In genomic region chr11:113656511-113656932, GRCm38 (mm10) we compare ENCODE assay signal across 16 mouse cellular contexts. TPM values are rescaled to one million over a fixed set of nuclear protein-coding genes. Genes with fewer than 3 reads are reported as not detected.
A peak's percentile ranks its signal among the peaks of the same experiment; 100 is the strongest.
DNase-seq lines count a peak whose midpoint lies in the region; ATAC-seq and TF ChIP-seq lines count a peak whose summit lies in the region.
"Had no signal": no experiment of that assay in that cellular context is flagged by ENCODE, and none has a peak within 500 bp of the region (broad histone marks: within the 10 kb centered on the region; RNA-seq: fewer than 3 reads in every experiment).

No protein-coding gene starts in this region.

- DNase-seq in left cerebral cortex, adult 2 months (ENCODE audit: extremely low spot score in 1 of 2, low spot score in 2 of 2), result no peak
- DNase-seq in left cerebral cortex, postnatal 10 days (ENCODE audit: extremely low spot score in 1 of 2, low spot score in 2 of 2), result no peak
- DNase-seq in adrenal gland, postnatal 10 days, result peak; percentile 58
- DNase-seq in cerebellum, adult 18-20 months, result peak; percentile 91 to 97
- DNase-seq in hindbrain, postnatal 0 days (ENCODE audit: low spot score), result peak; percentile 81
- DNase-seq in gastrocnemius, adult 18-20 months (ENCODE audit: low spot score), result no peak
- DNase-seq: heart, postnatal 36 days; lung, adult 2 months; thymus, adult 2 months had no signal

- intact Hi-C loops in left cerebral cortex, adult 2 months (cut with DNase I), result no loop called here
- intact Hi-C loops in left cerebral cortex, postnatal 10 days (cut with DNase I), result no loop called here

- peak; percentile 62 for ATAC-seq in hindbrain, postnatal 0 days
- ATAC-seq in midbrain, embryonic 13.5 days, result no peak
- ATAC-seq in kidney, embryonic 16.5 days (ENCODE audit: low FRiP score, low TSS enrichment), result no peak
- ATAC-seq: CD4-positive, CD25-positive, alpha-beta regulatory T cell, adult 4 months had no signal

- H3K9ac ChIP-seq in hindbrain, postnatal 0 days (replicated peaks; ENCODE audit: low read length), result no peak overlapping the region
- H3K9ac ChIP-seq in midbrain, embryonic 13.5 days (replicated peaks), result no peak overlapping the region
- no peak overlapping the region for H3K9ac ChIP-seq in kidney, embryonic 16.5 days (replicated peaks; ENCODE audit: low read length)
- H3K9ac ChIP-seq: kidney, embryonic 15.5 days; limb, embryonic 13.5 days had no signal

- H3K4me1 ChIP-seq in hindbrain, postnatal 0 days (ENCODE audit: insufficient read depth, low read length), result peaks cover 7% of the 10 kb centered on the region
- peaks cover 5% of the 10 kb centered on the region for H3K4me1 ChIP-seq in midbrain, embryonic 13.5 days (replicated peaks)
- peaks cover 31% of the 10 kb centered on the region for H3K4me1 ChIP-seq in kidney, embryonic 16.5 days (ENCODE audit: insufficient read depth, low read length)

- H3K4me2 ChIP-seq in hindbrain, postnatal 0 days (ENCODE audit: low read depth, low read length), result no peak overlapping the region
- no peak overlapping the region for H3K4me2 ChIP-seq in midbrain, embryonic 13.5 days (replicated peaks)
- no peak overlapping the region for H3K4me2 ChIP-seq in kidney, embryonic 16.5 days (replicated peaks; ENCODE audit: low read depth, low read length)
- H3K4me2 ChIP-seq: kidney, embryonic 15.5 days; limb, embryonic 13.5 days had no signal

- 47% methylated on average over 8 of the region's 8 CpGs for WGBS in hindbrain, postnatal 0 days
- 91% methylated on average over 8 of the region's 8 CpGs for WGBS in midbrain, embryonic 13.5 days
- 88% methylated on average over 8 of the region's 8 CpGs for WGBS in kidney, embryonic 16.5 days

- no peak for TF ChIP-seq CTCF in left cerebral cortex, adult 2 months (IDR thresholded peaks at IDR 0.05)
- TF ChIP-seq CTCF in hindbrain, postnatal 0 days (IDR thresholded peaks at IDR 0.05; ENCODE audit: low read depth), result no peak

- H3K4me3 ChIP-seq in left cerebral cortex, adult 2 months, result no peak overlapping the region
- H3K4me3 ChIP-seq in hindbrain, postnatal 0 days (ENCODE audit: low read length), result no peak overlapping the region
- no peak overlapping the region for H3K4me3 ChIP-seq in midbrain, embryonic 13.5 days (replicated peaks)
- no peak overlapping the region for H3K4me3 ChIP-seq in kidney, embryonic 16.5 days (ENCODE audit: low read length)
- H3K4me3 ChIP-seq: heart, embryonic 10.5 days; kidney, embryonic 15.5 days; limb, embryonic 13.5 days had no signal

- peaks cover 80% of the 10 kb centered on the region for H3K36me3 ChIP-seq in hindbrain, postnatal 0 days (ENCODE audit: insufficient read depth, low read length)
- H3K36me3 ChIP-seq in midbrain, embryonic 13.5 days, result peaks cover 100% of the 10 kb centered on the region
- H3K36me3 ChIP-seq in kidney, embryonic 16.5 days (ENCODE audit: insufficient read depth, low read length), result peaks cover 92% of the 10 kb centered on the region

- 0 out of 2 replicates have a peak overlapping the region, but pooled peaks have one; percentile 19 for H3K27ac ChIP-seq in left cerebral cortex, adult 2 months
- H3K27ac ChIP-seq in hindbrain, postnatal 0 days, result peak overlapping the region; percentile 58; the same call in 1 of the 2 replicates
- no peak overlapping the region for H3K27ac ChIP-seq in midbrain, embryonic 13.5 days
- H3K27ac ChIP-seq in kidney, embryonic 16.5 days (ENCODE audit: low read length), result no peak overlapping the region
- H3K27ac ChIP-seq: heart, embryonic 10.5 days; kidney, embryonic 15.5 days; limb, embryonic 13.5 days had no signal

- no peaks in the 10 kb centered on the region for H3K9me3 ChIP-seq in hindbrain, postnatal 0 days (ENCODE audit: low read length)
- no peaks in the 10 kb centered on the region for H3K9me3 ChIP-seq in midbrain, embryonic 13.5 days
- H3K9me3 ChIP-seq in kidney, embryonic 16.5 days (ENCODE audit: low read length), result no peaks in the 10 kb centered on the region
- H3K9me3 ChIP-seq: heart, embryonic 10.5 days; kidney, embryonic 15.5 days; limb, embryonic 13.5 days had no signal

- no peaks in the 10 kb centered on the region for H3K27me3 ChIP-seq in hindbrain, postnatal 0 days (ENCODE audit: insufficient read depth, low read length)
- H3K27me3 ChIP-seq in midbrain, embryonic 13.5 days, result no peaks in the 10 kb centered on the region
- H3K27me3 ChIP-seq in kidney, embryonic 16.5 days (ENCODE audit: insufficient read depth, low read length), result no peaks in the 10 kb centered on the region
- H3K27me3 ChIP-seq: kidney, embryonic 15.5 days; limb, embryonic 13.5 days had no signal

RNA-seq across cellular contexts. Expression of gene Slc39a11, which starts 6.6 kb away (rescaled TPM):
- total RNA-seq in left cerebral cortex, adult 2 months (2021), result 10 to 100 TPM; 12.4 to 13.3 TPM
- total RNA-seq in left cerebral cortex, postnatal 10 days (2021), result 10 to 100 TPM; 19.9 to 21.8 TPM
- total RNA-seq in adrenal gland, postnatal 10 days (2021), result 10 to 100 TPM; 17.3 to 18.5 TPM
- total RNA-seq in hindbrain, postnatal 0 days (2014; rRNA removed), result 63.3 and 67.9 TPM in 2 replicates
- 35.0 and 35.6 TPM in 2 replicates for polyA plus RNA-seq in hindbrain, postnatal 0 days (2015; fragmentation: Nextera tagmentation; extraction: Ambion mirVana)
- 29.8 and 31.2 TPM in 2 replicates for polyA plus RNA-seq in midbrain, embryonic 13.5 days (2015; fragmentation: Nextera tagmentation; extraction: Ambion mirVana)
- 1 to 10 TPM; 1.5 to 2.4 TPM for total RNA-seq in gastrocnemius, adult 18-20 months (2021)
- 23.5 and 25.4 TPM in 2 replicates for polyA plus RNA-seq in kidney, embryonic 16.5 days (2015; fragmentation: Nextera tagmentation; extraction: Ambion mirVana)

RNA-seq across cellular contexts. Expression of gene Cog1, which starts 7.6 kb away (rescaled TPM):
- total RNA-seq in left cerebral cortex, adult 2 months (2021), result 10 to 100 TPM; 50.3 to 52.3 TPM
- total RNA-seq in left cerebral cortex, postnatal 10 days (2021), result 10 to 100 TPM; 38.0 to 38.2 TPM
- total RNA-seq in adrenal gland, postnatal 10 days (2021), result 10 to 100 TPM; 25.5 to 26.0 TPM
- total RNA-seq in hindbrain, postnatal 0 days (2014; rRNA removed), result 59.9 and 63.8 TPM in 2 replicates
- polyA plus RNA-seq in hindbrain, postnatal 0 days (2015; fragmentation: Nextera tagmentation; extraction: Ambion mirVana), result 30.6 and 31.3 TPM in 2 replicates
- polyA plus RNA-seq in midbrain, embryonic 13.5 days (2015; fragmentation: Nextera tagmentation; extraction: Ambion mirVana), result 31.7 and 33.2 TPM in 2 replicates
- total RNA-seq in gastrocnemius, adult 18-20 months (2021), result 10 to 100 TPM; 19.9 to 21.8 TPM
- polyA plus RNA-seq in kidney, embryonic 16.5 days (2015; fragmentation: Nextera tagmentation; extraction: Ambion mirVana), result 25.1 and 28.2 TPM in 2 replicates

RNA-seq across cellular contexts. Expression of gene Fam104a, which starts 27.4 kb away (rescaled TPM):
- total RNA-seq in left cerebral cortex, adult 2 months (2021), result 10 to 100 TPM; 31.2 to 31.4 TPM
- total RNA-seq in left cerebral cortex, postnatal 10 days (2021), result 10 to 100 TPM; 24.2 to 25.0 TPM
- total RNA-seq in adrenal gland, postnatal 10 days (2021), result 10 to 100 TPM; 25.9 to 27.0 TPM
- total RNA-seq in hindbrain, postnatal 0 days (2014; rRNA removed), result 29.5 and 36.8 TPM in 2 replicates
- 50.6 and 51.5 TPM in 2 replicates for polyA plus RNA-seq in hindbrain, postnatal 0 days (2015; fragmentation: Nextera tagmentation; extraction: Ambion mirVana)
- 44.7 and 47.9 TPM in 2 replicates for polyA plus RNA-seq in midbrain, embryonic 13.5 days (2015; fragmentation: Nextera tagmentation; extraction: Ambion mirVana)
- total RNA-seq in gastrocnemius, adult 18-20 months (2021), result 10 to 100 TPM; 32.7 to 34.4 TPM
- polyA plus RNA-seq in kidney, embryonic 16.5 days (2015; fragmentation: Nextera tagmentation; extraction: Ambion mirVana), result 43.8 and 45.7 TPM in 2 replicates

RNA-seq across cellular contexts. Expression of gene D11Wsu47e, which starts 27.7 kb away (rescaled TPM):
- 10 to 100 TPM; 13.2 to 14.5 TPM for total RNA-seq in left cerebral cortex, adult 2 months (2021)
- 10 to 100 TPM; 11.8 to 12.1 TPM for total RNA-seq in left cerebral cortex, postnatal 10 days (2021)
- total RNA-seq in adrenal gland, postnatal 10 days (2021), result 10 to 100 TPM; 11.2 to 15.1 TPM
- total RNA-seq in hindbrain, postnatal 0 days (2014; rRNA removed), result 17.7 and 32.4 TPM in 2 replicates
- polyA plus RNA-seq in hindbrain, postnatal 0 days (2015; fragmentation: Nextera tagmentation; extraction: Ambion mirVana), result 19.7 and 22.5 TPM in 2 replicates
- 21.4 and 26.7 TPM in 2 replicates for polyA plus RNA-seq in midbrain, embryonic 13.5 days (2015; fragmentation: Nextera tagmentation; extraction: Ambion mirVana)
- 1 to 10 TPM; 3.2 to 6.6 TPM for total RNA-seq in gastrocnemius, adult 18-20 months (2021)
- polyA plus RNA-seq in kidney, embryonic 16.5 days (2015; fragmentation: Nextera tagmentation; extraction: Ambion mirVana), result 23.7 and 27.6 TPM in 2 replicates

RNA-seq across cellular contexts. Expression of gene Sstr2, which starts 37.4 kb away (rescaled TPM):
- total RNA-seq in left cerebral cortex, adult 2 months (2021), result 10 to 100 TPM; 30.4 to 33.8 TPM
- total RNA-seq in left cerebral cortex, postnatal 10 days (2021), result 10 to 100 TPM; 33.8 to 38.1 TPM
- 1 to 10 TPM; 1.9 to 3.0 TPM for total RNA-seq in adrenal gland, postnatal 10 days (2021)
- 58.9 and 94.0 TPM in 2 replicates for total RNA-seq in hindbrain, postnatal 0 days (2014; rRNA removed)
- polyA plus RNA-seq in hindbrain, postnatal 0 days (2015; fragmentation: Nextera tagmentation; extraction: Ambion mirVana), result 32.4 and 37.6 TPM in 2 replicates
- 15.7 and 19.4 TPM in 2 replicates for polyA plus RNA-seq in midbrain, embryonic 13.5 days (2015; fragmentation: Nextera tagmentation; extraction: Ambion mirVana)
- total RNA-seq in gastrocnemius, adult 18-20 months (2021), result not detected
- polyA plus RNA-seq in kidney, embryonic 16.5 days (2015; fragmentation: Nextera tagmentation; extraction: Ambion mirVana), result 0.36 and 0.47 TPM in 2 replicates
- total RNA-seq: heart, postnatal 36 days; megakaryocyte-erythroid progenitor cell, adult 5-6 weeks had no signal

Comparison
In these comparisons a context has a peak if more than half of its experiments do, and no peak if none do; other contexts are left out.
1. DNase-seq: peak in adrenal gland, postnatal 10 days (single experiment), cerebellum, adult 18-20 months (2 of 2) and hindbrain, postnatal 0 days (single experiment); none in left cerebral cortex, adult 2 months (0 of 2), left cerebral cortex, postnatal 10 days (0 of 2) and gastrocnemius, adult 18-20 months (single experiment).
2. H3K27ac ChIP-seq: peak in left cerebral cortex, adult 2 months (single experiment) and hindbrain, postnatal 0 days (single experiment); none in midbrain, embryonic 13.5 days (single experiment) and kidney, embryonic 16.5 days (single experiment).